Mouse (Mus musculus): ENCODE measurements around the gene 2310061I04Rik.
"Not testable (repeated sequence)": the region's sequence is repeated elsewhere in the genome, so short reads cannot be mapped to it uniquely, and the experiment has no call there.

The 2310061I04Rik gene

GRCm38 (mm10) chr17:35896781-35897643 is at the start of gene 2310061I04Rik:
Gene 2310061I04Rik, minus strand, starts transcription at chr17:35897431.
- DNase-seq = peak; percentile 95

- no peak for DNase-seq
Measured at GRCm38 (mm10) chr17:35939941-35940340, 42.7 kb upstream of the 2310061I04Rik start.

GRCm38 (mm10) chr17:35939108-35939507 is 41.9 kb upstream of the 2310061I04Rik start:
- no peak for DNase-seq

GRCm38 (mm10) chr17:35937700-35938348 is 40.6 kb upstream of the 2310061I04Rik start:
- no peak for DNase-seq

GRCm38 (mm10) chr17:35935763-35936162 is 38.5 kb upstream of the 2310061I04Rik start:
- not testable (repeated sequence) for DNase-seq

GRCm38 (mm10) chr17:35932608-35933007 is 35.4 kb upstream of the 2310061I04Rik start:
- DNase-seq = no peak

- no peak for DNase-seq
Measured at GRCm38 (mm10) chr17:35930627-35931026, 33.4 kb upstream of the 2310061I04Rik start.

GRCm38 (mm10) chr17:35929534-35929933 is 32.3 kb upstream of the 2310061I04Rik start:
- DNase-seq = no peak

GRCm38 (mm10) chr17:35927471-35927870 is 30.2 kb upstream of the 2310061I04Rik start:
- no peak for DNase-seq

- no peak for DNase-seq
Measured at GRCm38 (mm10) chr17:35923281-35923680, 26.1 kb upstream of the 2310061I04Rik start.

- no peak for DNase-seq
Measured at GRCm38 (mm10) chr17:35922566-35922965, 25.3 kb upstream of the 2310061I04Rik start.

- no peak for DNase-seq
Measured at GRCm38 (mm10) chr17:35921710-35922109, 24.5 kb upstream of the 2310061I04Rik start.

GRCm38 (mm10) chr17:35920862-35921562 is 23.8 kb upstream of the 2310061I04Rik start:
- no peak for DNase-seq

- no peak for DNase-seq
Measured at GRCm38 (mm10) chr17:35920384-35920783, 23.2 kb upstream of the 2310061I04Rik start.

GRCm38 (mm10) chr17:35919864-35920301 is 22.7 kb upstream of the 2310061I04Rik start:
- DNase-seq = no peak

- DNase-seq = peak; percentile 97
Measured at GRCm38 (mm10) chr17:35919060-35919715, 22.0 kb upstream of the 2310061I04Rik start.

GRCm38 (mm10) chr17:35918276-35919059 is 21.2 kb upstream of the 2310061I04Rik start:
- peak; percentile 72 for DNase-seq

GRCm38 (mm10) chr17:35917463-35918251 is 20.4 kb upstream of the 2310061I04Rik start:
- DNase-seq = peak; percentile 84

GRCm38 (mm10) chr17:35917143-35917462 is 19.9 kb upstream of the 2310061I04Rik start:
- peak; percentile 76 for DNase-seq

- DNase-seq = peak; percentile 100
Measured at GRCm38 (mm10) chr17:35916297-35917142, 19.3 kb upstream of the 2310061I04Rik start, which contains the start of the genes Mrps18b and Ppp1r10. Gene Mrps18b, minus strand, starts transcription at chr17:35916389. Gene Ppp1r10, plus strand, starts transcription at chr17:35916434.

All from cerebellum, adult 11-12 months (tissue).